Mouse (Mus musculus): ENCODE data around the gene Krt20.

- no peak for TF ChIP-seq GATA1 (IDR thresholded peaks at IDR 0.05; ENCODE audit: borderline replicate concordance, low read length)
- TF ChIP-seq FLI1 (IDR thresholded peaks at IDR 0.05; ENCODE audit: low read length): no peak
Measured at GRCm38 (mm10) chr11:99398832-99399231, 39.1 kb downstream of the Krt20 start.

All from megakaryocyte, embryonic 14.5 days (primary cell).